Mouse (Mus musculus) lung, postnatal 0 days (tissue): ENCODE results near the gene Tsr1. TPM values are rescaled to one million over a fixed set of nuclear protein-coding genes. Genes with fewer than 3 reads are reported as not detected.

Experiments
- ATAC-seq: fragments of 200-750 bp; cut with Nextera tagmentation; 2 replicates; pipeline ENCODE4 v1.8.0; 2017; ENCODE audit warnings: moderate library complexity
- DNase-seq: peaks from one replicate; pipeline ENCODE4 v3.0.0-alpha.2; 2016; ENCODE audit warnings: low spot score
- H3K27ac ChIP-seq: fragments of 300-500 bp; sonication (generic); 2 replicates; pipeline ENCODE4 v1.5.1; 2014; ENCODE audit warnings: antibody characterized with exemption, mild to moderate bottlenecking, low read length, mixed read lengths
- H3K27me3 ChIP-seq: fragments of 300-500 bp; sonication (generic); replicated peaks from 2 replicates; pipeline ENCODE4 v1.6.1; 2014; ENCODE audit warnings: low read length, mixed read lengths; ENCODE audit not compliant: insufficient read depth
- H3K36me3 ChIP-seq: fragments of 300-500 bp; sonication (generic); 2 replicates; pipeline ENCODE4 v1.6.1; 2014; ENCODE audit warnings: low read length, mixed read lengths; ENCODE audit not compliant: insufficient read depth
- H3K4me1 ChIP-seq: fragments of 300-500 bp; sonication (generic); 2 replicates; pipeline ENCODE4 v1.6.1; 2014; ENCODE audit warnings: antibody characterized with exemption, low read depth, low read length, mixed read lengths; ENCODE audit not compliant: insufficient read depth
- H3K4me2 ChIP-seq: fragments of 300-500 bp; sonication (generic); replicated peaks from 2 replicates; pipeline ENCODE4 v1.6.1; 2014; ENCODE audit warnings: low read depth, mild to moderate bottlenecking, low read length, moderate library complexity, mixed read lengths
- H3K4me3 ChIP-seq: fragments of 300-500 bp; sonication (generic); 2 replicates; pipeline ENCODE4 v1.5.1; 2014; ENCODE audit warnings: low read depth, low read length
- H3K9ac ChIP-seq: fragments of 300-500 bp; sonication (generic); replicated peaks from 2 replicates; pipeline ENCODE4 v1.6.1; 2014; ENCODE audit warnings: low read depth, mild to moderate bottlenecking
- H3K9me3 ChIP-seq: fragments of 300-500 bp; sonication (generic); 2 replicates; pipeline ENCODE4 v1.6.1; 2016; ENCODE audit warnings: low read length, mixed read lengths
- CTCF ChIP-seq: IDR thresholded peaks from 2 replicates; pipeline ENCODE4 v1.5.1; 2016; ENCODE audit warnings: antibody characterized with exemption, mild to moderate bottlenecking
- EP300 ChIP-seq: IDR thresholded peaks from 2 replicates; pipeline ENCODE4 v1.6.1; 2016; ENCODE audit warnings: antibody characterized with exemption, mild to moderate bottlenecking, control low read depth
- WGBS: fragments of 180-500 bp; shearing (Covaris S2); extraction: QIAGEN DNeasy Blood & Tissue Kit; methylation state at CpG from one replicate; pipeline ENCODE4 v1.1.7; 2014; 5-methylcytosine and 5-hydroxymethylcytosine counted together
- polyA plus RNA-seq: library from polyadenylated mRNA; unstranded; fragments of >200 nt; fragmentation: Nextera tagmentation; extraction: Ambion mirVana; gene quantifications from 2 replicates; pipeline ENCODE4 v1.2.1, GENCODE M21; 2015

The Tsr1 gene
- polyA plus RNA-seq, result 11.4 and 12.7 TPM in 2 replicates

DNA sequence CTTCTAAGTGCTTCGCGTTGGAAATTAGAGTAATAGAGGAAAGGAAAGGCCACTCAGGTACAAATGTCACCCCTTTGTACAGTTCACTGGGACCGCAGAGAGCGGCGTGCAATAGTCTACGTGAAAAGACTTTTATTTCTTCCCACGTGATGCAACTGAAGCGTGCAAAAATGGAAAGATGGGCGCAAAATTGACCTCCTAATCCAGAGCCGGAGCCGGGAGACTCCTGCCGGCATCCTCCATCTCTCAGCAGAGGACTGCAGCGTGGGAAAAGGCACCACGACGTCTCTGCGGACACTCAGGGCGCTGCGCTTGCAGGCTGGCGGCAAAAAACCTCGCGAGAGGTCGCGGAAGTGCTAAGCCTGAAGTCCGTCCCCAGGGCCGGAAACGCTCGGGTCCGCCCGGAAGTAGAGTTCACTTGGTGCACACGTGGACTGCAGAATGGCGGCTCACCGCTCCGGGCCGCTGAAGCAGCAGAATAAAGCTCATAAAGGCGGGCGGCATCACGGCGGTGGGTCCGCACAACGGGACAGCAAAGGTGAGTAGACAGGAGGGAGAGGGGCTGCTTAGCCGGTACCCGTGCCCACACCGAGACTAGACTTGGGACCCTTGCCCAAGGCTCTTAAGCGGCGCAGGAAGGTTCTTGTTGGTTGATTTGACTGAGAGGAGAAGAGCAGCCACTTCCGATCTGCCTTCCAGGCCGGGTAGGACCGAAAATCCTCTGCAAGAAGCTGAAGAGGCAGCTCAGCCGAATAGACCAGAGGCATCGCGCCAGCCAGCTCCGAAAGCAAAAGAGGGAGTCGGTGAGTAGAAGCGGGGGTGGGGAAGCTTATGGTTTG, at the start of gene Tsr1:
Tsr1 (plus strand) TSS at position 394 of the 839 bp plus-strand sequence.
- Histone ChIP-seq H3K36me3 (0 out of 2 replicates have a peak, but pooled peaks cover 4% of the 10 kb centered on the region), H3K9ac (peak within 1 kb of the TSS; percentile 51)
- WGBS, result under 1% methylated on average over 54 of the region's 54 CpGs

DNA sequence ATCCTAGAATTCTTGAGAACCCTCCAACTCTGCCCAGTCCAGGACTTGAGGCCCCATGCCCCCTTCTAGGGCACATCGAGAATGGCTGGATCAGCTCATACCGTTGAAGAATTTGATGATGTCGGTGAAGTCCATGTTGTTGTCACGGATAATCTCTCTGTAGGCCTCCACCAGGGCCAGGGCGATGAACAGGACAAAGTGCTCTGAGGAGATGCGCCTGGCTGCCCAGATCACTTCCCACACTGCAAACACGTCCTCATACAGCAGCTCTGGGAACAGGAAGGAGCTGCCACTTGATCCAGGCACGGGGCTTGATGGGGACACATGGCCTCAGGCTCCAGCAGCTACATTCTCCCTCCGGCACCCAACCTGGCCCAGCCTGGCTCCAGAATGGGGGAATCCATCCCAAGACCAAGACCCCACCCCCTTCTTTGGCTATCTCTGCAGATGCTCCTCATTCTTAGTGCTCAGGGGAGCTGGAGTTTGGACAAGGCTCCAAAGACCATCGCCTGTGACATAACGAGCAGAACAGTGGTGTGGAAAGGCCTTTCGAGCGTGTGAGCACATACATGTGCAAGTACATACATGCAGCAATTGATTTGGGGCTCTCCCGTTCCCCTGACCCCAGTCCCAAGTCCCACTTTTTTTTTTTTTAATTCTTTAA, 46.7 kb upstream of the Tsr1 start:
- WGBS, result 77% methylated on average over 14 of the region's 14 CpGs

More for the DNA sequence above, at the start of gene Tsr1:
- H3K4me2 ChIP-seq, result peak within 1 kb of the TSS; percentile 100
- peaks cover 5% of the 10 kb centered on the region; the same call in 1 of the 2 replicates for H3K4me1 ChIP-seq
- peak within 1 kb of the TSS; percentile 82 for H3K27ac ChIP-seq
- peak within 1 kb of the TSS; percentile 76 for H3K4me3 ChIP-seq
- DNase-seq (peak; percentile 97), ATAC-seq (peak; percentile 91)
- H3K27me3 ChIP-seq, result no peaks in the 10 kb centered on the region
- TF ChIP-seq EP300, result no peak
- peak; percentile 12; the same call in 1 of the 2 replicates for TF ChIP-seq CTCF
- no peaks in the 10 kb centered on the region for H3K9me3 ChIP-seq

GRCm38 (mm10) chr11:74857756-74858155, 40.1 kb upstream of the Tsr1 start:
- TF ChIP-seq EP300 (no peak), CTCF (no peak)
- no peak for DNase-seq
- H3K27ac ChIP-seq, result no peak overlapping the region
- no peaks in the 10 kb centered on the region for H3K9me3 ChIP-seq
- H3K27me3 ChIP-seq, result no peaks in the 10 kb centered on the region
- no peaks in the 10 kb centered on the region for H3K4me1 ChIP-seq
- H3K36me3 ChIP-seq, result no peaks in the 10 kb centered on the region
- WGBS, result 81% methylated on average over 9 of the region's 9 CpGs
- ATAC-seq, result no peak
- no peak overlapping the region for H3K4me3 ChIP-seq
- H3K4me2 ChIP-seq, result no peak overlapping the region
- H3K9ac ChIP-seq, result no peak overlapping the region

More for the DNA sequence above, 46.7 kb upstream of the Tsr1 start:
- DNase-seq (no peak), ATAC-seq (no peak)
- Histone ChIP-seq H3K4me1 (no peaks in the 10 kb centered on the region), H3K9me3 (no peaks in the 10 kb centered on the region), H3K27me3 (no peaks in the 10 kb centered on the region), H3K4me2 (no peak overlapping the region), H3K27ac (no peak overlapping the region), H3K9ac (no peak overlapping the region), H3K4me3 (no peak overlapping the region), H3K36me3 (no peaks in the 10 kb centered on the region)
- no peak for TF ChIP-seq EP300
- TF ChIP-seq CTCF, result no peak

DNA sequence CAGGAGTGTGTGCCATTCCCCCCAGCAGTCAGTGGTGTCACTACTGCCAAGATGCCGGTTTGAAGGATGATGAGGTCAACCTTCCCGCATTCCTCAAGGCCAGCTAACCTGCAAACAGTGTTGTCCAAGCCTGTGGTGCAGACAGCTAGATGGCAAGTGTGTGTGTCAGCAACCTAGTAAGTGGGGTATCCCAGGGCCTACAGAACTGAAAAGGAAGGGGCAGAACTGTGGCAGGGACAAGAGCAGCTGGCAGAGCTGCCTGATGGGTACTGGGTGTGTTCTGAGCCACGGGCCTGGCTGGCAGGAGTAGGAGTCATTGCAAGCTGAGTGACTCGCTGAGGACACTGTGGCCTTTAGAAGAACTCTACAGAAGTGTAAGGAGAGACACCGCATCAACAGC, 35.7 kb upstream of the Tsr1 start:
- Histone ChIP-seq H3K36me3 (no peaks in the 10 kb centered on the region), H3K9ac (no peak overlapping the region), H3K4me2 (no peak overlapping the region), H3K27ac (no peak overlapping the region), H3K27me3 (no peaks in the 10 kb centered on the region), H3K9me3 (no peaks in the 10 kb centered on the region), H3K4me3 (no peak overlapping the region), H3K4me1 (no peaks in the 10 kb centered on the region)
- DNase-seq (no peak), ATAC-seq (no peak)
- 61% methylated on average over 5 of the region's 5 CpGs for WGBS
- TF ChIP-seq EP300, result no peak
- TF ChIP-seq CTCF, result no peak

DNA sequence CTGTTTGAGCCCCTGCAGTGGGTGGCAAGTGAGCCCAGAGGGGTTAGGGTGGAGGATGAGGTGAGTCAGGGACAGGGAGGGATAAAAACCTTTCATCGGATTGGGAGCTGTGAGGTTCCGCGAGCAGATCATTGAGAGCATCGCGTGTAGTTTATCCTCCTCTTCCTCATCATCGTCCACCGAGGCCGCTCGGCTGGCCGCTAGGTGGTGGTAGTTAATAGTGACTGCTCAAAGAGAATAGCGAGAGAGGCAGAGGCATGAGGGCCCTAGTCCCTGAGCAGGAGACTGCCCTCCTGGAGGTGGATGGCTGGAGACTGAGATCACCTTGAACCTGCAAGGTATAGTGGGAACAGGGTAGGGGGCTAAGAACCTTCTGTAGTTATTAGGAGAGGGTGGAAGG, 34.4 kb upstream of the Tsr1 start:
- ATAC-seq, result peak; percentile 29
- Histone ChIP-seq H3K9me3 (no peaks in the 10 kb centered on the region), H3K4me1 (no peaks in the 10 kb centered on the region), H3K27ac (no peak overlapping the region), H3K27me3 (no peaks in the 10 kb centered on the region), H3K9ac (no peak overlapping the region), H3K36me3 (no peaks in the 10 kb centered on the region), H3K4me2 (no peak overlapping the region), H3K4me3 (no peak overlapping the region)
- WGBS, result 32% methylated on average over 11 of the region's 11 CpGs
- DNase-seq, result peak; percentile 36
- TF ChIP-seq CTCF (peak; percentile 72), EP300 (no peak)

GRCm38 (mm10) chr11:74864421-74864820, 33.5 kb upstream of the Tsr1 start:
- Histone ChIP-seq H3K4me1 (no peaks in the 10 kb centered on the region), H3K27me3 (no peaks in the 10 kb centered on the region), H3K4me3 (no peak overlapping the region), H3K27ac (no peak overlapping the region), H3K36me3 (no peaks in the 10 kb centered on the region), H3K9me3 (no peaks in the 10 kb centered on the region), H3K9ac (no peak overlapping the region), H3K4me2 (no peak overlapping the region)
- DNase-seq (no peak), ATAC-seq (no peak)
- TF ChIP-seq CTCF (no peak), EP300 (no peak)
- 70% methylated on average over 9 of the region's 9 CpGs for WGBS
